Mouse (Mus musculus): ENCODE data around the gene Stk32c. TPM values are rescaled to one million over a fixed set of nuclear protein-coding genes. Genes with fewer than 3 reads are reported as not detected.

Stk32c gene
- total RNA-seq, 2 experiments from 2014 or later, result 92.1 to 104 TPM

- no peak for DNase-seq (ENCODE audit: extremely low spot score in 1 of 2, low spot score in 1 of 2)
These were observed 60.2 kb downstream of the Stk32c start for GRCm38 (mm10) chr7:139152927-139153326.

- no peak for DNase-seq (ENCODE audit: extremely low spot score in 1 of 2, low spot score in 1 of 2)
These were observed 62.0 kb downstream of the Stk32c start for GRCm38 (mm10) chr7:139151116-139151515.

- no peak for DNase-seq (ENCODE audit: extremely low spot score in 1 of 2, low spot score in 1 of 2)
These were observed 63.7 kb downstream of the Stk32c start for GRCm38 (mm10) chr7:139149373-139149772.

- no peak for DNase-seq (ENCODE audit: extremely low spot score in 1 of 2, low spot score in 1 of 2)
These were observed 65.7 kb downstream of the Stk32c start for GRCm38 (mm10) chr7:139147360-139147759.

- DNase-seq (ENCODE audit: extremely low spot score in 1 of 2, low spot score in 1 of 2), result no peak
These were observed 67.2 kb downstream of the Stk32c start for GRCm38 (mm10) chr7:139145891-139146290.

- DNase-seq (ENCODE audit: extremely low spot score in 1 of 2, low spot score in 1 of 2), result no peak
These were observed 69.3 kb downstream of the Stk32c start for GRCm38 (mm10) chr7:139143785-139144184.

GRCm38 (mm10) chr7:139139921-139140461 lies 73.1 kb downstream of the Stk32c start:
- no peak for DNase-seq (ENCODE audit: extremely low spot score in 1 of 2, low spot score in 1 of 2)

GRCm38 (mm10) chr7:139136906-139137491 lies 76.1 kb downstream of the Stk32c start:
- no peak for DNase-seq (ENCODE audit: extremely low spot score in 1 of 2, low spot score in 1 of 2)

GRCm38 (mm10) chr7:139135236-139135635 lies 77.9 kb downstream of the Stk32c start:
- no peak for DNase-seq (ENCODE audit: extremely low spot score in 1 of 2, low spot score in 1 of 2)

- DNase-seq (ENCODE audit: extremely low spot score in 1 of 2, low spot score in 1 of 2), result peak in 1 of 2 experiments; percentile 61
These were observed 79.7 kb downstream of the Stk32c start for GRCm38 (mm10) chr7:139133446-139133845.

- no peak for DNase-seq (ENCODE audit: extremely low spot score in 1 of 2, low spot score in 1 of 2)
These were observed 81.6 kb downstream of the Stk32c start for GRCm38 (mm10) chr7:139131538-139131937.

- no peak for DNase-seq (ENCODE audit: extremely low spot score in 1 of 2, low spot score in 1 of 2)
These were observed 82.7 kb downstream of the Stk32c start for GRCm38 (mm10) chr7:139130361-139130760.

GRCm38 (mm10) chr7:139128994-139129393 lies 84.1 kb downstream of the Stk32c start:
- DNase-seq (ENCODE audit: extremely low spot score in 1 of 2, low spot score in 1 of 2), result no peak

GRCm38 (mm10) chr7:139126549-139126948 lies 86.6 kb downstream of the Stk32c start:
- DNase-seq (ENCODE audit: extremely low spot score in 1 of 2, low spot score in 1 of 2), result no peak

- DNase-seq (ENCODE audit: extremely low spot score in 1 of 2, low spot score in 1 of 2), result no peak
These were observed 87.2 kb downstream of the Stk32c start for GRCm38 (mm10) chr7:139125881-139126280.

- DNase-seq (ENCODE audit: extremely low spot score in 1 of 2, low spot score in 1 of 2), result no peak
These were observed 93.3 kb downstream of the Stk32c start for GRCm38 (mm10) chr7:139119775-139120153.

- DNase-seq (ENCODE audit: extremely low spot score in 1 of 2, low spot score in 1 of 2), result peak; percentile 75 to 95
These were observed 93.8 kb downstream of the Stk32c start for GRCm38 (mm10) chr7:139119152-139119774.

GRCm38 (mm10) chr7:139107908-139108650 lies 105.0 kb downstream of the Stk32c start:
- DNase-seq (ENCODE audit: extremely low spot score in 1 of 2, low spot score in 1 of 2), result no peak

- DNase-seq (ENCODE audit: extremely low spot score in 1 of 2, low spot score in 1 of 2), result no peak
These were observed 107.4 kb downstream of the Stk32c start for GRCm38 (mm10) chr7:139105705-139106104.

GRCm38 (mm10) chr7:139105076-139105475 lies 108.0 kb downstream of the Stk32c start:
- no peak for DNase-seq (ENCODE audit: extremely low spot score in 1 of 2, low spot score in 1 of 2)

- peak in 1 of 2 experiments; percentile 51 for DNase-seq (ENCODE audit: extremely low spot score in 1 of 2, low spot score in 1 of 2)
These were observed 109.1 kb downstream of the Stk32c start for GRCm38 (mm10) chr7:139103960-139104381.
